Mouse (Mus musculus) kidney, embryonic 16.5 days (tissue): ENCODE data around the gene Vwa1. TPM values are rescaled to one million over a fixed set of nuclear protein-coding genes. Genes with fewer than 3 reads are reported as not detected.

ENCODE experiments used
- ATAC-seq: fragments of 200-750 bp; cut with Nextera tagmentation; 2 replicates; pipeline ENCODE4 v1.8.0; 2017; ENCODE audit warnings: moderate TSS enrichment; ENCODE audit not compliant: low FRiP score, low TSS enrichment
- H3K27ac ChIP-seq: fragments of 300-500 bp; sonication (generic); 2 replicates; pipeline ENCODE4 v1.5.1; 2014; ENCODE audit warnings: low read length
- H3K27me3 ChIP-seq: fragments of 300-500 bp; sonication (generic); 2 replicates; pipeline ENCODE4 v1.6.1; 2014; ENCODE audit warnings: low read length, control low read depth, mixed read lengths; ENCODE audit not compliant: insufficient read depth
- H3K36me3 ChIP-seq: fragments of 300-500 bp; sonication (generic); 2 replicates; pipeline ENCODE4 v1.6.1; 2014; ENCODE audit warnings: low read length, control low read depth, mixed read lengths; ENCODE audit not compliant: insufficient read depth
- H3K4me1 ChIP-seq: fragments of 300-500 bp; sonication (generic); 2 replicates; pipeline ENCODE4 v1.6.1; 2014; ENCODE audit warnings: low read length, control low read depth, mixed read lengths; ENCODE audit not compliant: insufficient read depth
- H3K4me2 ChIP-seq: fragments of 300-500 bp; sonication (generic); replicated peaks from 2 replicates; pipeline ENCODE4 v1.6.1; 2014; ENCODE audit warnings: low read depth, low read length
- H3K4me3 ChIP-seq: fragments of 300-500 bp; sonication (generic); 2 replicates; pipeline ENCODE4 v1.5.1; 2014; ENCODE audit warnings: mild to moderate bottlenecking, low read length
- H3K9ac ChIP-seq: fragments of 300-500 bp; sonication (generic); replicated peaks from 2 replicates; pipeline ENCODE4 v1.6.1; 2014; ENCODE audit warnings: low read length
- H3K9me3 ChIP-seq: fragments of 300-500 bp; sonication (generic); 2 replicates; pipeline ENCODE4 v1.6.1; 2016; ENCODE audit warnings: low read length, control low read depth
- WGBS: fragments of 180-500 bp; shearing (Covaris S2); extraction: QIAGEN DNeasy Blood & Tissue Kit; methylation state at CpG from one replicate; pipeline ENCODE4 v1.1.7; 2014; 5-methylcytosine and 5-hydroxymethylcytosine counted together
- polyA plus RNA-seq: library from polyadenylated mRNA; unstranded; fragments of >200 nt; fragmentation: Nextera tagmentation; extraction: Ambion mirVana; gene quantifications from 2 replicates; pipeline ENCODE4 v1.2.1, GENCODE M21; 2015

Vwa1 gene
- polyA plus RNA-seq, 1 experiment from 2014 or later = 11.3 TPM

GRCm38 (mm10) chr4:155783486-155784080 lies 9.1 kb upstream of the Vwa1 start:
- H3K9me3 ChIP-seq = no peaks in the 10 kb centered on the region
- no peak for ATAC-seq
- WGBS = 39% methylated on average over 16 of the region's 16 CpGs

GRCm38 (mm10) chr4:155780895-155781294 lies 6.4 kb upstream of the Vwa1 start:
- H3K4me3 ChIP-seq = no peak overlapping the region
- H3K4me2 ChIP-seq = no peak overlapping the region
- no peaks in the 10 kb centered on the region for H3K9me3 ChIP-seq
- H3K4me1 ChIP-seq = peaks cover 21% of the 10 kb centered on the region
- peak overlapping the region; percentile 46; the same call in 1 of the 2 replicates for H3K27ac ChIP-seq
- WGBS = 13% methylated on average over 6 of the region's 6 CpGs
- H3K36me3 ChIP-seq = no peaks in the 10 kb centered on the region
- 0 out of 2 replicates have a peak overlapping the region, but pooled peaks have one; percentile 22 for H3K9ac ChIP-seq
- peak; percentile 55; the same call in 1 of the 2 replicates for ATAC-seq
- H3K27me3 ChIP-seq = no peaks in the 10 kb centered on the region

More at GRCm38 (mm10) chr4:155783486-155784080, 9.1 kb upstream of the Vwa1 start:
- Histone ChIP-seq H3K36me3 (no peaks in the 10 kb centered on the region), H3K27ac (no peak overlapping the region; the same call in 1 of the 2 replicates), H3K4me2 (peak overlapping the region; percentile 75), H3K27me3 (no peaks in the 10 kb centered on the region), H3K9ac (peak overlapping the region; percentile 80), H3K4me1 (peaks cover 15% of the 10 kb centered on the region), H3K4me3 (peak overlapping the region; percentile 56)

- ATAC-seq = no peak
- Histone ChIP-seq H3K27ac (no peak overlapping the region), H3K9me3 (no peaks in the 10 kb centered on the region), H3K27me3 (no peaks in the 10 kb centered on the region), H3K9ac (no peak overlapping the region), H3K4me2 (no peak overlapping the region), H3K4me3 (no peak overlapping the region), H3K36me3 (no peaks in the 10 kb centered on the region), H3K4me1 (peaks cover 29% of the 10 kb centered on the region)
- 84% methylated on average over 4 of the region's 4 CpGs for WGBS
These were observed 5.0 kb upstream of the Vwa1 start for GRCm38 (mm10) chr4:155779498-155779897.

- H3K9me3 ChIP-seq = no peaks in the 10 kb centered on the region
- H3K27ac ChIP-seq = no peak overlapping the region
- no peak for ATAC-seq
- no peak overlapping the region for H3K4me3 ChIP-seq
- peaks cover 5% of the 10 kb centered on the region; the same call in 1 of the 2 replicates for H3K27me3 ChIP-seq
- H3K4me2 ChIP-seq = no peak overlapping the region
- no peaks in the 10 kb centered on the region for H3K36me3 ChIP-seq
- H3K4me1 ChIP-seq = peaks cover 28% of the 10 kb centered on the region
- H3K9ac ChIP-seq = no peak overlapping the region
- 89% methylated on average over 2 of the region's 2 CpGs for WGBS
These were observed 3.3 kb upstream of the Vwa1 start for GRCm38 (mm10) chr4:155777816-155778215.

GRCm38 (mm10) chr4:155776704-155777335 lies 2.3 kb upstream of the Vwa1 start:
- WGBS = 52% methylated on average over 2 of the region's 2 CpGs
- Histone ChIP-seq H3K9ac (0 out of 2 replicates have a peak overlapping the region, but pooled peaks have one; percentile 2), H3K36me3 (no peaks in the 10 kb centered on the region), H3K27me3 (peaks cover 5% of the 10 kb centered on the region; the same call in 1 of the 2 replicates), H3K4me2 (no peak overlapping the region), H3K9me3 (no peaks in the 10 kb centered on the region), H3K4me3 (no peak overlapping the region), H3K27ac (no peak overlapping the region), H3K4me1 (peaks cover 28% of the 10 kb centered on the region)
- ATAC-seq = no peak

GRCm38 (mm10) chr4:155775855-155776254 lies 1.4 kb upstream of the Vwa1 start:
- no peaks in the 10 kb centered on the region for H3K9me3 ChIP-seq
- H3K4me3 ChIP-seq = no peak overlapping the region
- H3K27me3 ChIP-seq = peaks cover 5% of the 10 kb centered on the region; the same call in 1 of the 2 replicates
- no peaks in the 10 kb centered on the region for H3K36me3 ChIP-seq
- no peak overlapping the region for H3K9ac ChIP-seq
- peaks cover 25% of the 10 kb centered on the region for H3K4me1 ChIP-seq
- peak overlapping the region; percentile 20; the same call in 1 of the 2 replicates for H3K27ac ChIP-seq
- WGBS = 79% methylated on average over 3 of the region's 3 CpGs
- ATAC-seq = no peak
- H3K4me2 ChIP-seq = no peak overlapping the region

GRCm38 (mm10) chr4:155774971-155775740 lies 658 bp upstream of the Vwa1 start:
- Histone ChIP-seq H3K27ac (peak overlapping the region; percentile 31; the same call in 1 of the 2 replicates), H3K4me2 (peak overlapping the region; percentile 79), H3K4me3 (peak overlapping the region; percentile 44), H3K27me3 (peaks cover 5% of the 10 kb centered on the region; the same call in 1 of the 2 replicates), H3K9me3 (no peaks in the 10 kb centered on the region), H3K9ac (no peak overlapping the region), H3K4me1 (peaks cover 29% of the 10 kb centered on the region), H3K36me3 (no peaks in the 10 kb centered on the region)
- no peak for ATAC-seq
- WGBS = 52% methylated on average over 9 of the region's 9 CpGs

- no peaks in the 10 kb centered on the region for H3K9me3 ChIP-seq
- H3K4me3 ChIP-seq = peak overlapping the region; percentile 44
- peaks cover 32% of the 10 kb centered on the region for H3K4me1 ChIP-seq
- H3K27ac ChIP-seq = no peak overlapping the region
- H3K9ac ChIP-seq = no peak overlapping the region
- peaks cover 5% of the 10 kb centered on the region; the same call in 1 of the 2 replicates for H3K27me3 ChIP-seq
- no peak for ATAC-seq
- WGBS = 41% methylated on average over 5 of the region's 5 CpGs
- H3K36me3 ChIP-seq = no peaks in the 10 kb centered on the region
- peak overlapping the region; percentile 79 for H3K4me2 ChIP-seq
These were observed 991 bp downstream of the Vwa1 start for GRCm38 (mm10) chr4:155773335-155774078.

- no peaks in the 10 kb centered on the region for H3K36me3 ChIP-seq
- peaks cover 32% of the 10 kb centered on the region for H3K4me1 ChIP-seq
- H3K9ac ChIP-seq = no peak overlapping the region
- no peak overlapping the region for H3K27ac ChIP-seq
- WGBS = 87% methylated on average over 13 of the region's 13 CpGs
- ATAC-seq = no peak
- H3K27me3 ChIP-seq = peaks cover 5% of the 10 kb centered on the region; the same call in 1 of the 2 replicates
- no peak overlapping the region for H3K4me2 ChIP-seq
- H3K9me3 ChIP-seq = no peaks in the 10 kb centered on the region
- H3K4me3 ChIP-seq = no peak overlapping the region
These were observed 1.7 kb downstream of the Vwa1 start for GRCm38 (mm10) chr4:155772786-155773185.
